In the genomic region with DNA sequence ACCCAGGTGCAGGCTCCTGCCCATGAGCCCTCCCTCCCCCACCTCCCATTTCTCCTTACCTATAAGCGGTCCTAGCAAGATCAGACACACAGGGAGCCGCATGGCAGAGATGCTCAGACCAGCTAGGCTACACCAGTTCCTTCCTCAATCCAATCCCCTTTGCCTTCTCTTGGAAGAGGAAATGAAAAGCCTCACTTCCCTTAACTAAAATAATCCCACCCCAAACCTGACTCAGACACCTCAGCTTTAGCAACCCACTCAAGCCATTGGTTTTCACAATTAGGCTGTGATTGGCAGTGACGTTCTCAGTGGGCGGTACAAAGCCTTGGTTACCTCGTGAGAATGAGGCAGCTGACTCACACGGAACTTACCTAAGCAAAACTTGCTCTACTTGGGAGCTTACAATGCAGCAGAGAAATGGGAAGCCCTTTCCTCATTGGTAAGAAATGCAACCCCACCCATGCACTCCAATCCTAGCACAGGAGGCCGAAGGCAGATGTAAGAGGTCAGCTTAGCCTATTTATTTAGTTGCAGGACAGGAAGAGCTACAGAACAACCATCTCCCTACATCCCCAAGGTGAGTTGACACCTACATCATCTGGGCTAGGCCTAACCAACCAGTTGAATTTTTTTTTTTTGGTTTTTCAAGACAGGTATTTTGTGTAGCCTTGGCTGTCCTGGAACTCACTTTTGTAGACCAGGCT, we compare ENCODE assay signal across 8 mouse cellular contexts. TPM values are rescaled to one million over a fixed set of nuclear protein-coding genes. Genes with fewer than 3 reads are reported as not detected.
DNase-seq lines count a peak whose midpoint lies in the region; ATAC-seq and TF ChIP-seq lines count a peak whose summit lies in the region.

Gene Cd68 (minus strand): TSS at position 193 of the 704 bp plus-strand sequence.

- TF ChIP-seq CTCF in midbrain, postnatal 0 days (IDR thresholded peaks at IDR 0.05) = no peak

- H3K9ac ChIP-seq in forebrain, embryonic 13.5 days = no peak within 1 kb of the TSS
- H3K9ac ChIP-seq in hindbrain, embryonic 15.5 days = no peak within 1 kb of the TSS
- no peak within 1 kb of the TSS for H3K9ac ChIP-seq in limb, embryonic 13.5 days
- no peak within 1 kb of the TSS for H3K9ac ChIP-seq in midbrain, postnatal 0 days (replicated peaks; ENCODE audit: low read length, poor library complexity, severe bottlenecking)

- no peaks in the 10 kb centered on the region for H3K27me3 ChIP-seq in forebrain, embryonic 13.5 days
- H3K27me3 ChIP-seq in hindbrain, embryonic 15.5 days = no peaks in the 10 kb centered on the region
- no peaks in the 10 kb centered on the region for H3K27me3 ChIP-seq in limb, embryonic 13.5 days
- H3K27me3 ChIP-seq in midbrain, postnatal 0 days (ENCODE audit: insufficient read depth, low read length) = no peaks in the 10 kb centered on the region

- peaks cover 38% of the 10 kb centered on the region for H3K4me1 ChIP-seq in forebrain, embryonic 13.5 days
- H3K4me1 ChIP-seq in hindbrain, embryonic 15.5 days (replicated peaks) = peaks cover 37% of the 10 kb centered on the region
- peaks cover 32% of the 10 kb centered on the region for H3K4me1 ChIP-seq in limb, embryonic 13.5 days
- H3K4me1 ChIP-seq in midbrain, postnatal 0 days (ENCODE audit: insufficient read depth, low read length) = 0 out of 2 replicates have a peak, but pooled peaks cover 11% of the 10 kb centered on the region

- peaks cover 72% of the 10 kb centered on the region for H3K36me3 ChIP-seq in forebrain, embryonic 13.5 days (ENCODE audit: poor library complexity, severe bottlenecking)
- H3K36me3 ChIP-seq in hindbrain, embryonic 15.5 days = peaks cover 62% of the 10 kb centered on the region
- H3K36me3 ChIP-seq in limb, embryonic 13.5 days = peaks cover 71% of the 10 kb centered on the region
- peaks cover 46% of the 10 kb centered on the region for H3K36me3 ChIP-seq in midbrain, postnatal 0 days (ENCODE audit: insufficient read depth, low read length)

- H3K27ac ChIP-seq in forebrain, embryonic 13.5 days = peak within 1 kb of the TSS; percentile 19; the same call in 1 of the 2 replicates
- no peak within 1 kb of the TSS for H3K27ac ChIP-seq in hindbrain, embryonic 15.5 days (replicated peaks)
- no peak within 1 kb of the TSS for H3K27ac ChIP-seq in limb, embryonic 13.5 days
- no peak within 1 kb of the TSS for H3K27ac ChIP-seq in midbrain, postnatal 0 days (ENCODE audit: low read depth, low read length)

- no peak within 1 kb of the TSS for H3K4me3 ChIP-seq in forebrain, embryonic 13.5 days
- no peak within 1 kb of the TSS for H3K4me3 ChIP-seq in hindbrain, embryonic 15.5 days
- no peak within 1 kb of the TSS for H3K4me3 ChIP-seq in limb, embryonic 13.5 days
- H3K4me3 ChIP-seq in midbrain, postnatal 0 days (ENCODE audit: low read depth, low read length) = no peak within 1 kb of the TSS

- H3K9me3 ChIP-seq in forebrain, embryonic 13.5 days (replicated peaks) = no peaks in the 10 kb centered on the region
- no peaks in the 10 kb centered on the region for H3K9me3 ChIP-seq in hindbrain, embryonic 15.5 days
- H3K9me3 ChIP-seq in limb, embryonic 13.5 days = no peaks in the 10 kb centered on the region
- H3K9me3 ChIP-seq in midbrain, postnatal 0 days (ENCODE audit: low read length) = no peaks in the 10 kb centered on the region

- peak; percentile 20 for DNase-seq in ovary, postnatal 36 days (ENCODE audit: low spot score)
- no peak for DNase-seq in ovary, postnatal 14 days (ENCODE audit: low spot score)
- no peak for DNase-seq in adrenal gland, adult 8-10 months
- DNase-seq in midbrain, postnatal 0 days (ENCODE audit: low spot score) = peak; percentile 58
- no peak for DNase-seq in cerebellum, postnatal 36 days

- no peak within 1 kb of the TSS for H3K4me2 ChIP-seq in forebrain, embryonic 13.5 days
- H3K4me2 ChIP-seq in hindbrain, embryonic 15.5 days = no peak within 1 kb of the TSS
- H3K4me2 ChIP-seq in limb, embryonic 13.5 days (replicated peaks) = 0 out of 2 replicates have a peak within 1 kb of the TSS, but pooled peaks have one; percentile 25
- no peak within 1 kb of the TSS for H3K4me2 ChIP-seq in midbrain, postnatal 0 days (ENCODE audit: low read depth, low read length, poor library complexity, severe bottlenecking)

- WGBS in forebrain, embryonic 13.5 days = 33% methylated on average over 7 of the region's 7 CpGs
- WGBS in hindbrain, embryonic 15.5 days = 40% methylated on average over 7 of the region's 7 CpGs
- WGBS in limb, embryonic 13.5 days = 24% methylated on average over 7 of the region's 7 CpGs
- 37% methylated on average over 7 of the region's 7 CpGs for WGBS in midbrain, postnatal 0 days

- no peak for ATAC-seq in forebrain, embryonic 13.5 days
- no peak for ATAC-seq in hindbrain, embryonic 15.5 days (ENCODE audit: low FRiP score, low read depth)
- no peak for ATAC-seq in limb, embryonic 13.5 days (ENCODE audit: low FRiP score, low read depth)
- ATAC-seq in midbrain, postnatal 0 days (ENCODE audit: low FRiP score) = no peak

RNA-seq across cellular contexts. Expression of gene Cd68, which starts in this region (rescaled TPM):
- 10 to 100 TPM; 17.9 to 43.8 (median 30.0) TPM for total RNA-seq in adrenal gland, adult 8-10 months (2022)
- 4.4 and 5.2 TPM in 2 replicates for polyA plus RNA-seq in forebrain, embryonic 13.5 days (2015; fragmentation: Nextera tagmentation; extraction: Ambion mirVana)
- 10.3 and 12.2 TPM in 2 replicates for polyA plus RNA-seq in hindbrain, embryonic 15.5 days (2015; fragmentation: Nextera tagmentation; extraction: Ambion mirVana)
- polyA plus RNA-seq in limb, embryonic 13.5 days (2015; fragmentation: Nextera tagmentation; extraction: Ambion mirVana) = 12.0 and 14.8 TPM in 2 replicates
- 7.2 and 10.3 TPM in 2 replicates for total RNA-seq in midbrain, postnatal 0 days (2014; rRNA removed)
- polyA plus RNA-seq in midbrain, postnatal 0 days (2015; fragmentation: Nextera tagmentation; extraction: Ambion mirVana) = 10.6 and 11.0 TPM in 2 replicates

Comparison
In these comparisons a context has a peak if more than half of its experiments do, and no peak if none do; other contexts are left out.
1. DNase-seq: peak in ovary, postnatal 36 days (single experiment) and midbrain, postnatal 0 days (single experiment); none in ovary, postnatal 14 days (single experiment), adrenal gland, adult 8-10 months (single experiment) and cerebellum, postnatal 36 days (0 of 2).